Mouse (Mus musculus): ENCODE measurements at regions not wholly inside any gene's neighbourhood (a gene's known extent, or its start where the extent isn't known, plus 50 kb on each side); places are given as distances from the start of the nearest gene placed in this dataset.
"Not testable (repeated sequence)": the region's sequence is repeated elsewhere in the genome, so short reads cannot be mapped to it uniquely, and the experiment has no call there.

- DNase-seq = no peak
Measured at GRCm38 (mm10) chr6:37703946-37704345, 166.7 kb upstream of the Trim24 start.

- peak; percentile 14 to 22 for DNase-seq
Measured at GRCm38 (mm10) chr6:37705733-37706145, 164.9 kb upstream of the Trim24 start.

- DNase-seq = not testable (repeated sequence)
Measured at GRCm38 (mm10) chr6:37707671-37708070, 162.9 kb upstream of the Trim24 start.

- no peak for DNase-seq
Measured at GRCm38 (mm10) chr6:37711766-37712165, 158.8 kb upstream of the Trim24 start.

GRCm38 (mm10) chr6:37713411-37713810 is 157.2 kb upstream of the Trim24 start:
- DNase-seq = no peak

- peak; percentile 14 to 28 for DNase-seq
Measured at GRCm38 (mm10) chr6:37714223-37714928, 156.2 kb upstream of the Trim24 start.

GRCm38 (mm10) chr6:37721736-37722135 is 148.9 kb upstream of the Trim24 start:
- no peak for DNase-seq

GRCm38 (mm10) chr6:37723337-37723736 is 147.3 kb upstream of the Trim24 start:
- DNase-seq = no peak

- DNase-seq = no peak
Measured at GRCm38 (mm10) chr6:37724240-37724639, 146.4 kb upstream of the Trim24 start.

GRCm38 (mm10) chr6:37728621-37729020 is 142.0 kb upstream of the Trim24 start:
- no peak for DNase-seq

- DNase-seq = no peak
Measured at GRCm38 (mm10) chr6:37729165-37729564, 141.4 kb upstream of the Trim24 start.

- DNase-seq = no peak
Measured at GRCm38 (mm10) chr6:37730500-37731239, 139.9 kb upstream of the Trim24 start.

GRCm38 (mm10) chr6:37732385-37732784 is 138.2 kb upstream of the Trim24 start:
- DNase-seq = peak; percentile 83 to 88

- DNase-seq = no peak
Measured at GRCm38 (mm10) chr6:37735288-37735961, 135.2 kb upstream of the Trim24 start.

- DNase-seq = no peak
Measured at GRCm38 (mm10) chr6:37735962-37736297, 134.7 kb upstream of the Trim24 start.

- no peak for DNase-seq
Measured at GRCm38 (mm10) chr6:37740982-37741889, 129.4 kb upstream of the Trim24 start.

GRCm38 (mm10) chr6:37741916-37742315 is 128.7 kb upstream of the Trim24 start:
- peak; percentile 36 to 51 for DNase-seq

- peak; percentile 40 to 44 for DNase-seq
Measured at GRCm38 (mm10) chr6:37744679-37745078, 125.9 kb upstream of the Trim24 start.

GRCm38 (mm10) chr6:37745393-37746100 is 125.1 kb upstream of the Trim24 start:
- no peak for DNase-seq

GRCm38 (mm10) chr6:37747793-37748192 is 122.8 kb upstream of the Trim24 start:
- not testable (repeated sequence) for DNase-seq

- DNase-seq = no peak
Measured at GRCm38 (mm10) chr6:37748296-37748980, 122.2 kb upstream of the Trim24 start.

Data from B cell, adult 2 months (primary cell).